Mouse (Mus musculus) brown adipose tissue, adult 24 weeks (tissue): ENCODE results near the gene Ttf2. TPM values are rescaled to one million over a fixed set of nuclear protein-coding genes. Genes with fewer than 3 reads are reported as not detected.

Experiments
- H3K27ac ChIP-seq: fragments of 200-500 bp; replicated peaks from 2 replicates; pipeline ENCODE4 v1.5.1; 2012; ENCODE audit warnings: low read depth, mild to moderate bottlenecking, low read length
- H3K4me1 ChIP-seq: fragments of 200-500 bp; 2 replicates; pipeline ENCODE4 v1.6.1; 2012; ENCODE audit warnings: low read length, mixed read lengths; ENCODE audit not compliant: control insufficient read depth, insufficient read depth, insufficient read length
- H3K4me3 ChIP-seq: fragments of 200-500 bp; 2 replicates; pipeline ENCODE4 v1.5.1; 2012; ENCODE audit warnings: low read depth, mild to moderate bottlenecking, low read length, moderate library complexity; ENCODE audit not compliant: insufficient read depth
- polyA plus RNA-seq: library from polyadenylated mRNA; stranded (reverse); fragments of >200 nt; gene quantifications from 2 replicates; pipeline ENCODE4 v1.2.4, GENCODE M21; 2012; ENCODE audit not compliant: missing spikeins, insufficient read depth, insufficient read length

Ttf2 gene
- polyA plus RNA-seq, 1 experiment: 2.3 TPM

GRCm38 (mm10) chr3:100910621-100911020 is 58.8 kb downstream of the Ttf2 start:
- Histone ChIP-seq H3K27ac (no peak overlapping the region), H3K4me3 (no peak overlapping the region), H3K4me1 (no peaks in the 10 kb centered on the region)

GRCm38 (mm10) chr3:100908594-100908993 is 60.9 kb downstream of the Ttf2 start:
- H3K27ac ChIP-seq: no peak overlapping the region
- no peaks in the 10 kb centered on the region for H3K4me1 ChIP-seq
- no peak overlapping the region for H3K4me3 ChIP-seq

- no peak overlapping the region for H3K27ac ChIP-seq
- no peak overlapping the region for H3K4me3 ChIP-seq
- H3K4me1 ChIP-seq: no peaks in the 10 kb centered on the region
Observed at GRCm38 (mm10) chr3:100906916-100907315, 62.5 kb downstream of the Ttf2 start.

GRCm38 (mm10) chr3:100906128-100906527 is 63.3 kb downstream of the Ttf2 start:
- Histone ChIP-seq H3K4me1 (no peaks in the 10 kb centered on the region), H3K4me3 (no peak overlapping the region), H3K27ac (no peak overlapping the region)

- Histone ChIP-seq H3K4me3 (no peak overlapping the region), H3K4me1 (no peaks in the 10 kb centered on the region), H3K27ac (no peak overlapping the region)
Observed at GRCm38 (mm10) chr3:100895500-100895899, 74.0 kb downstream of the Ttf2 start.

GRCm38 (mm10) chr3:100892383-100893335 is 76.8 kb downstream of the Ttf2 start:
- Histone ChIP-seq H3K27ac (no peak overlapping the region), H3K4me3 (no peak overlapping the region)

GRCm38 (mm10) chr3:100890406-100890805 is 79.1 kb downstream of the Ttf2 start:
- H3K4me3 ChIP-seq: no peak overlapping the region
- no peaks in the 10 kb centered on the region for H3K4me1 ChIP-seq
- no peak overlapping the region for H3K27ac ChIP-seq

More at GRCm38 (mm10) chr3:100892383-100893335, 76.8 kb downstream of the Ttf2 start:
- H3K4me1 ChIP-seq: no peaks in the 10 kb centered on the region

- H3K27ac ChIP-seq: no peak overlapping the region
- H3K4me3 ChIP-seq: no peak overlapping the region
- no peaks in the 10 kb centered on the region for H3K4me1 ChIP-seq
Observed at GRCm38 (mm10) chr3:100889234-100889633, 80.2 kb downstream of the Ttf2 start.

Other genes with a start within 250 kb of the Ttf2 start
- not detected in 2 replicates for gene Vtcn1, start 144.2 kb downstream of the Ttf2 start, polyA plus RNA-seq
- 0.67 and 2.7 TPM in 2 replicates for gene Trim45, start 47.5 kb downstream of the Ttf2 start, polyA plus RNA-seq
- not detected in 2 replicates for gene Cd101, start 59.9 kb upstream of the Ttf2 start, polyA plus RNA-seq
- 3.8 and 7.5 TPM in 2 replicates for gene Ptgfrn, start 140.6 kb upstream of the Ttf2 start, polyA plus RNA-seq